Mouse (Mus musculus) cerebellum, adult 2 months (tissue): Measurements from ENCODE around the gene Tenm3.

Experiments
- CTCF ChIP-seq: fragments of 200-500 bp; IDR thresholded peaks from 2 replicates; pipeline ENCODE4 v1.5.1; 2011; ENCODE audit warnings: low read depth, mild to moderate bottlenecking, control low read depth, low read length, moderate library complexity, borderline replicate concordance; ENCODE audit not compliant: insufficient read depth
- POLR2A ChIP-seq: fragments of 200-500 bp; IDR thresholded peaks from 2 replicates; pipeline ENCODE4 v1.6.1; 2011; ENCODE audit warnings: low read length, control low read depth, borderline replicate concordance; ENCODE audit not compliant: insufficient read depth

- no peak for TF ChIP-seq CTCF
- TF ChIP-seq POLR2A, result no peak
Observed at GRCm38 (mm10) chr8:48844961-48845360, 1.2 kb upstream of the Tenm3 start.
